Mouse (Mus musculus) retina, postnatal 7 days (tissue): Measurements from ENCODE around the gene Hhat.

ENCODE experiments used
- DNase-seq: peaks from one replicate; pipeline ENCODE4 v3.0.0-alpha.2; 2012; ENCODE audit warnings: low read depth, low spot score

Hhat gene

DNA sequence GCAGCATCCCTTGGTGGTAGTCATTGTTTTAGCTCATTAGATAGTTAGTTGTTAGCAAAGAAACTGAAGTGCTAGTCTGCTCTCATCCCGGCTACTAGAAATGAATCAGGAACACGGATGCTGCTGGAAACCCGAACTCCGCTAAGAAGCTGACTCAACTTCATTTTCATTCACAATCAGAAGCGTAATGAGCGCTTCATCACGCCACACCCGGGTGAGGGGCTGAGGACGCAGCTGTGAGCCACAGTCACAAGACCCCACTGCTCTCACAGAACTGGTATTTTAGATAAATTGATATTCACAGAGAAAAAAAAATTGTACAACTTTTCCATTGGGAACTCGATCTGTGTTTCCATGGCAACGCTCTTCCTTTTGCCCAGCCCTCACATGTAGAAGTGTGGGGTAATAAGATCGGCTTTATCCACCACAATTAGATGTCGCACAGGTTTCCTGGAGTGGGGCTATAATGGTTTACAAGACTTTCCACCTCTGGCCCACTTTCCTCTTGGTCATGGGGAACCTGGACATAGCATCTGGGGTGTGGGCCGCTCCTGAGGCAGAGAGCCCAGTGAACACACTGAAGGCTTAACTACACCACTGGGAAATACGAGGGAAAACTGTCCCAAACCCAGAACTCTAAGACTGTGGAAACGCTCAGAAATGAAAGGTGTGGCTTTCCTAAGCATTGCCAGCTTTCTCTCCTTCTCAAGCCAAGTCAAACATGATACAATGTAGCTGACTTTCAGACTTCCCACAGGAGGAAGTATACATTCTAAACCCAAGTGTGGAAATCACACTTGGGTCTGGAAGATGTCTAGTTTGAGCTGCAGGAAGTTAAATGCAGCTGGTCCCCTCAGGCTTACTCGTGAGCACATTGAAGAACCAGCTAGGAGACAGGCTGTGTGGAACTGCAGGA is 14.3 kb upstream of the Hhat start:
- DNase-seq: no peak

DNA sequence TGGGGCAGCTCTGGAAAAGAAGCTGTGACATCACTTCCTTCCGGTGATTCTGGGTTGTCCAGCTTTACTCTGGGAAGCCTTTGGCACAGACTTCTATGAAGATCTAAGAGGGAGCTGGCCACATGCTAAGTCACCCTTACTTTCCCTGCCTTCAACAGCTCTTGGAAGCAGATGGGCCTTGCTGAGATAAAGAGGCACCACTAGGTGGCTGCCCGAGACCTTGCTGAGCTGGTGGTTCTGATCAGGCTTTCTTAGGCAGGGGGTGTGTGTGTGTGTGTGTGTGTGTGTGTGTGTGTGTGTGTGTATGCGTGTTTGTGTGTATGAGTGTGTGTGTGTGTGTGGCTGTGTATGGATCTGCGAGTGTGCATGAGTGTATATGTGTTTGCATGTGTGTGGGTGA is 13.4 kb upstream of the Hhat start:
- DNase-seq: peak; percentile 40

DNA sequence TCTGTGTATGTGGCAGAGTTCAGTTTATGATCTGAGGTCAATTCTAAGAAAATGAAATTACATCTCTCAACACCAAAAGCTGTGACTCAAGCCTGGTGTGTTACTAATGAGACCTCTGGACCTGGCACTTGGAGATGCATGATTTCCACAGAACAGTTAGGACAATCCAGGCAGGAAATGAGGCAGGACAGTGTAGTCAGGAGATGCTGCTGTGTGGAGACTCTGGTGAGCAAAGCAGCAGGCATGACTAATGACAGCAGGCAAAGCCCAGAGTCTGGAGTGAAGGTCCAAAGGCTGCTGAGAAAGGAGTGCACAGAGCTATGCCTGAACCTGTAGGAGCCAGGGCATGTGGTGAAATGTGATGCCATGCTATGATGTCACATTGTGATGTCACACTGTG is 10.2 kb upstream of the Hhat start:
- DNase-seq: no peak

DNA sequence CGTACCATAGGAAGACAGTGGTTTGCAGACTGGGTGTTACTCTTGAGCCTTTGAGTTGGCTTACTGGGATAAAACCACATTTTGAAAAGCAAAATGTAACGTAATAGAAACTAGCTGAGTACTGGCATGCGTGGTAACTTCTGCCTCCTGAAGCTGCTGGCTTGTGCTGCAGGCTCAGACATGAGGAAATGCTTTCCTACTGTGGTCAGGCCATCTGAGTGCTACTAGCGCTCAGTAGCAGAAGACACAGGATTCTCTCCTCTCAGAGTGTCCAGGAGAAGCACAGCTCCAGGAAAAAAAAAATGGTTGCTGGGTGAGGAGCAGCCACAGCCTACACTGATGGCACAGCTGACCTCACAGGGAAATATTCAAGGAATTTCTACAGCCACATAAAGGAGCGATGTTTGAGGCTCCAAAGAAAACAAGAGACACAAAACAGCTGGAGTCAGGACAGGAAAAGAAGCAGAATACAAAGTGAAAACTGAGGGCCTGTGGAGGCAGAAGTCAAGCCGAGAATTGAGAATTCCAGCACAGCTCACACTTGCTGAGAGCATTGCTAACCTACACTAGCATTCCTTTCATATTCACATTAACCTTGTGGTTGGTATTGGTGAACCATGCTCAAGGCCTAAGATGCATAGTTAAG is 8.0 kb upstream of the Hhat start:
- no peak for DNase-seq

DNA sequence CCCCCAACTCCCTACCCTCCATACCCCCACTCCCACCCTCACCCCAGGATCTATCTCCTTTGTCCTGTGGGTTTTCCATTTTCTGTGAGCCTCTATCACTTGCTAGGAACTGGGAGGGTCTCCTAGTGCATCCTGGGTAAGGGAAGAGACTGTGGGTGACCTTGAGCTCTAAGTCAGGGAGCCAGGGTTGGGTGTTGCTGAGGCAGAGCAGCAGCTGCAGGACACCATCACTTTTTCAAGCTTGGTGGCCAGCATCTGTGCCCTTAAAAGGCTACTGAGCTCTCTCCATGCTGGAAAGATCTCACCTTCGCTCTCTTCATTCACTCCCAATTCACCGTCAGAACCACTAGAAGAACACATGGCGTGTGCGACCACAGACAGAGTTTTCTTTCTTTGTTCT is 7.2 kb upstream of the Hhat start:
- no peak for DNase-seq

DNA sequence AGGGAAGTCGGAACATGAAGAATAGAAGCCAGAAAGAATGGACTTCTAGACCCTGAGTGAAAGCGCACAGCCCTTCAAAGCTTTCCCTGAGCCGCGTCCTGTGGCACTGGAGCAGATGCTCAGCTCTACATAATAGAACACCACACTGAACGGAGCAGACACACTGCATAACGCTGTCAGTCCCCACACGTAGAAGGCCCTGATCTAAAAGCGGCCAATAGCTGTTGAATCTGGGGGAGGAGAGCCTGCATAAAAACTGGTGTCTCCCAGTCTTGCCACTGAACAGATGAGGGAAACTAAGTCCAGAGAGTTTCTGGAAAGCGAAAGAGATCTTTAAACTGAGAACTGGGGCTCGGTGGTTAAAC is 911 bp downstream of the Hhat start:
- no peak for DNase-seq

DNA sequence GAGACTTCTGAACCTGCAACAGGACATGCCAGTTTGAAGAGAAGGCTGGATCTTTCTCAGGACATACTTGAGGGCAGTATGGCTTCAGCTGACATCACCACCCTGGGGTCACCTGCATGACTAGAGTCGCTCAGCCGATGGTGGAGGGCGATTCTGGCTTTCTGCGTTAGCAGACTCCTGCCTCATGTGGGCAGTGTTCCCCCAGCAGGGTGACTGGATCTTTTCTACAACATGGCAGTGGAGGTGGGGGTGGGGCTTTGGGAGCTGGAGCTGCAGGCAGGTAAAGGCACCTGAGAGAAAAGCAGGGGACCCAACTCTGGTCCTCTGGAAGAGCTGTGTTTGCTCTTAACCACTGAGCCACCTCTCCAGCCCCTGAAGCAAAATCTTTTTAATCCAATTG is 5.5 kb downstream of the Hhat start:
- DNase-seq: no peak

DNA sequence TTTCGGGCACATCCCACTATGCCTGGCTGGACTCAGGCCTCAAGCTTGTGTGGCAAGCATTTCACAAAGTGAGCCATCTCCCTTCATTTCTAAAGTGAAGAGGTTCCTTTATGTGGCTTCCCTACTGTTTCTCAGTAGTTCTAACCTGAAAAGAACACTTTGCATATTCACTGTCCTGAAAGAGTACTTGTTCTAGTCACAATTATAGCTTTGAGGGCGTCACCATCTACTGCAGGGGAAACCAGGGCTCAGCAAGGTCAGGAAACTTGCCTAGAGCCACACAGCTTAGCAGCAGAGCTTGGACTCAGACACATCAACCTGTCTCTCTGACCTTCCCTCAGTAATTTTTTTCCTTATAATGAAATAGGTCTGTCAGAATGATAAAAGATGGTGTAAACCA is 6.5 kb downstream of the Hhat start:
- no peak for DNase-seq

DNA sequence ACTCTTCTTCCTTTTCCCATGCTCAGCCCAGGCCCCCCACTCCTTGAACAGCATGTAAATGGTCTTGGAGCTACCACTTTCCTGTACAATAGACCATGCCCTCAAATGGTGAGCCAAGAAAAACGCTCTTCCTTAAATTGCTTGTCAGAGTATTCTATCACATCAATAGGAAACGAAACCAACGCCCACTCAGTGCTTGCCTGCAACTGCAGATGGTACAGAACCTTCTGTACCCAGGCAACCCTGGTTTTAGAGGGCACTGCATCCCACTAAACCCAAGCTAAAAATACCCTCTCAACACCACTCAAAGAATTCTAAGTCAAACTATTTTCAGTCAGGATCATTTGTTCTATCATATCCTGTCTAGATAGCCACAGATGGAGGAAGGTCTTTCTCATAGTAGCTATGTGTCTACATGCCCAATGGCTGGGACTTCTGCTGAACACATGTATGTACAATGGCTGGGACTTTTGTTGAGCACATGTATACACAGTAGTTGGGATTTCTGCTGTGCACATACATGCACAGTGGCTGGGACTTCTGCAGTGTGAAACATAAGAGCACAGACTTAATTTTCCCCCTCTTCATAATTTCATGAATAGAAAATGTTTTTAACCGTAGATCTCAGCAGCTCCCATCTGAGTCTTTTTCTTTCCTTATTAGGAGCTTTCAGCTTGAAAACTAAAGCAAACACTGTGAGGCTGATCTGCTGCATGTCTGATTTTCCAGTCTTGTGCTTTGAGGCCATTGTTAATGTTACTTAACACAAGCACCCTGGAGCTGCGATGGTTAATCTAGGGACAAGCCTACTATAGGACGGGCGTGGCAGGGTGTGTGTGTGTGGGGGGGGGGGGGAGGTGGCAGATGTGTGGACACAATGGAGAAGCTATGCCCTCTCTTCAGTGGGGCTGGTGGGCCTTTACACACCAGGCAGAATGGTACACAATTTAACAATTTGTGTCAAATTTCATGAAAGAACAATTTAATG is 7.8 kb downstream of the Hhat start:
- no peak for DNase-seq

DNA sequence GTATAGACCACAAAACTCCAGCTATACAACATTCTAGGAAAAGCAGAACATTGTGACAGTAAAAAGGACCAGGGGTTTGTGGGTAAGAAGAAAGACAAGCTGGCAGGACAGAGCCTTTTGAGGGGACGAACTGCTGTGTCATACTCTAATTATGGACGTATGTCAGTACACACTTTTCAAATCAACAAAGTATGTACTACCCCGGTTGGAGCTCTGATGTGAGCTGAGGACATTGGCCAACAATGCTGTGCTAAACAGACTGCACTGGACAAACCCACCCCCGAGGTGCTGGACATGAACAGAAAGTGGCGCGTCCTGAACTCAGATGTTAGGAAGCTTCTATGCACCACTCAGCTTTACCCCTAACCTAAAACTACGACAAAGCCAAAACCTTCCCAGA is 14.3 kb downstream of the Hhat start:
- DNase-seq: no peak

DNA sequence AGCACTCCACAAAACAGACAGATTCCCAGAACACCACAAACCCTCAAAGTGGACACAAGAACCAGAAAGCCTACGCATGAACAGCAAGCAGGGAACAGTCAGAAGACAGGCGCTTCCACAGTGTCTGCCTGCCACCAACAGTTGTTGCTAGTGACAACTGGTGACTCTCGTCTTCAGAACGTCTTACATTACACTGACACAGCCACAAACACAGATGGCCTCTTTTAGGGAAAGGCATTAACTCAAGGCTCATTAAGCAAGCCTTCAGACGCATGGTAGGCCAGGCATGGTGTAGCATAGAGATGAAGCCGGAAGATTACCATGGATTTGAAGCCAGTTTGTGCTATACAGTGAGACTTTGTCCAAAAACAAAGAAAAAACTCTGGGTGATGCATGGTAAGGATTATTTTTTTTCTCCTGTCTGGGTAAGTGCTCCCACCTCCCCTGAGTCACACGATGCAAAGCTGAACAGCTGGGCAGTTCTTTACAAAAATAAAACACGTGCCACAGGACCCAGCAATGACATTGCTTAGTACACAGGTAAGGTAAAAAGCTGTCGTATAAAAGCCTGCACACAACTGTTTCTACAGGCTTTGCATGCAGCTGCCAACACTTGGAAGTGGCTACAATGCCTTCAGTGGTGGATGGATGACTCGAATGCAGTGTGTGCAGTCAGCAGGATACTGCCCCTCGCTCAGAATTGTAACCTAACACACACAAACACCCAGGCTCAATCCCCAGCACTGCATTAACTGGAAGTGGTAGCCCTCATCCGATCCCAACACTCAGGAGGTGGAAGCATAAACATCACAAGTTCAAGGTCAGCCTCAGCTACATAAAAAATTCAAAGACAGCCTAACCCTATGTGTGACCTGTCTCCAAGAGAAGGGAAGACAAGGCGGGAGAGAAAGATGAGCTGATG is 15.1 kb downstream of the Hhat start:
- DNase-seq: no peak

DNA sequence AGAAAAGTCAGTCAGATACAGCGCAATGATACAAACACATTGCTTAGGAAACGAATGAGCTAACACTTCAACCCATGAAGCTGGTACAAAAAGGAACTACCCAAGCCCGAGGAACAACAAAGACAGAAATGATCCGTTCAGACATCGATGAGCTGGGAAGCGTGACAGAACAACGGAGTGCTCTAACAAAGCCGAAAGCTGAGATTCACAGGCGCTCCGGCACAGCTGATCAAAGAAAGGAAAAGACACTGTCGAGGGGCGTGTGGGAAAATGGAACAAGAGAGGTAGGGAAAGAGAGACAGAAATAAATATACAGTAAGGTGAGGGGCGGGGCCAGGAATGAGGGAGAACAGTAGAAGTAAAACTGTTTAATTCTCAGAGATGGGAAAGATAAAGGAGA is 15.8 kb downstream of the Hhat start:
- DNase-seq: no peak

DNA sequence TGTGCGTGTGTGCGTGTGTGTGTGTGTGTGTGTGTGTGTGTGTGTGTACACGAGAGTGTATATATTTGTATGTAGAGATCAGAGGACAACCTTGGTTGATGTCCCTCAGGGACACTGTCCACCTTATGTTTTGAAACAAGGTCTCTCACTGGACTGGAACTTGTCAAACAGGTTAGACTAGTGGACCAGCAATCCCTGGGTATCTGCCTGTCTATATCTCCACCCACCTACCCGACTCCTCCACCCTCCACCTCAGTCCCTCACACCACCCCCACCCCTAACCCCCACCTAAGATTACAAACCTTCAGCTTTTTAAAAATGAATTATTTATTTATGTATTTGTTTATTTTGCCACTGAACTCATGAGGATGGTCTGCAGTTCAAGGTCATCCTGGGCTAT is 16.8 kb downstream of the Hhat start:
- no peak for DNase-seq

DNA sequence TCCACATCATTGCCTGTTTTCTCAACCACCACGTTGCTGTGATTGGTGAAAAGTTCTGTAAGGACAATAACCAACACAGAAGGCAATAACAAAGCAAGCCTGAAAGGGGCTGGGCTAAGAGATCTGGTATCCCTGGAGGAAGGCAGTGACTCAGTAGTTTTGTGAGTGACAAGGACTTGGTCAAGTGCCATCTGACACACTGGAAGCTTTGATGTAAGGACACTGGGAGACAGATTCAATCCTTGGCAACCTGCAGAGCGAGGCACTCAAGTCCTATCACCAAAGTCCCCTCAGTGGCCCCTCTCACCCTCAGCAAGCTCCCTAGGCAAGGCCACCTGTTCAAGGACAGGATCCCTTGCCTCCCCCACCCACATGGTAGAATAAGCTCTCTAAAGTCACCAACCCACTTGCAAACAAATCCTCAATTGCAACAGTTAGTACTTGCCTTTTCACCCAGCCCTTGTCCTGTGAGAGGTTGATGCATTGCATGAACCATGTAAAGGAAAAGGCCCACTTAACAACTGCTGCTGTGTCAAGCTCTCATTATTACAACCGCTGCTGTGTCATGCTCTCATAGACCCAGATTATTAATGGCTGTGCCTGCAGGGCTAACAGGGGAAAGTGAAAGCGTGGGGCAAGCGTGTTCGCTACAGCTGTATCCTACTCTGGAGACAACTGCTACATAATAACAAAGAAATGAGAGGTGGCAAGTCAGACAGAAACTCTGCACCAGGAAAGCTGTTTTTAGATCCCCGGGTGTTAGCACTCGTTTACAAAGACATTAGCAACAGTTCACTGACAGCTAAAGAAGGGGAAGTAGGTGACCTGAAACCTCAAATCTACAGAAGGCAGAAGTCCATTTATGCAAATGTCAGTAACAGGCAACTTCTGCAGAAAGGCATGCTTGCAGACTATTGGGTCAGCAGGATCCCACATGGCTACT is 18.1 kb downstream of the Hhat start:
- DNase-seq: no peak

DNA sequence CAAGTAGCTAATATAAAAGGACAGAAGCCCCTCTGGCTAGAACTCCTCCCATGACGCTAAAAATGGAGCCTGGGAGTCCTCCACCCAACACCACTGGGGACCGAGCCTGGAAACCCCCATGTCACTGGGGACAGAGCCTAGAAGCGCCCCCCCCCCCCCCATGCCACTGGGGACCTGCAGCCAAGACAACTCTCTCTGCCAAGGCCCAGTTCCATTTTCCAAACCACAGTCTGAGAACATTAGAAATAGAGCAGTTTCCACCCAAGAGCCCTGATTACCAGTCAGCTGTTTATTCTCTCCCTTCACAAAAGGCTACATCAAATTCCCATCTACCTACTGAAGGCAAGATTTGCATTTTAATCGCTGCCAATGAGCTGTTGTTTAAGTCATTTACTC is 21.0 kb downstream of the Hhat start:
- DNase-seq: no peak

DNA sequence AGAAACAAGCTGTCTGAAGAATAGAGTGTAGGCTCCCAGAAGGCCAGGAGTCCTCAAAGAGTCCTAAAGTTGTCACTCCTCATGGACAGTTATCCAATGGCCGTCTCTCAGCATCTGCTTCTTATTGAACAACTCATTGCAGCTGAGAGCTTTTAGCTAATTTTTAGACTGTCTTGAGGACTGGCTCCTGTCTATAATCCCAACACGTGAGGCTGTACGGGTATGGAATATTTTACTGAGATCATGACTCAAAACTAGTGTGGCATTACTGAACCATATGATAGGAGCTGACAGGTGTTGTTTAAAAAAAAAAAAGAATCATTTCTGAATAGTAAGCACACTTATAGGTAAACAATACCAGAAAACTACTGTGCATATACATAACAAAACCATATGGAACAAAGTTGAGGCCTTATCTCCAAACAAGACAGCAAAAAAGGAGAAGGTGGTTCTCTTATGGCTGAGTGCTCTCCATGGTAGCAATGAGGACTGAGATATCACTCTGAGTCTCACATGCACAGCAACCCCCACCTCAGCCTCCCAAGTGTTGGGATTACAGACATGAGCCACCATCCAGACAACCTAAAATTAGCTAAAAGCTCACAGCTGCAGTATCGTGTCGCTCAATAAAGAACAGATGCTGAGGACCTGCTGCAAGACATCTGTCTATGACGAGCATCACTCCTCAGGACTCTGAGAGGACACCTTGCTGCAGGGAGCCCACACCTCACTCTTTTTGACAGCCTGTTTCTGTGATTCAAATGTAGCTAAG is 21.6 kb downstream of the Hhat start:
- no peak for DNase-seq

DNA sequence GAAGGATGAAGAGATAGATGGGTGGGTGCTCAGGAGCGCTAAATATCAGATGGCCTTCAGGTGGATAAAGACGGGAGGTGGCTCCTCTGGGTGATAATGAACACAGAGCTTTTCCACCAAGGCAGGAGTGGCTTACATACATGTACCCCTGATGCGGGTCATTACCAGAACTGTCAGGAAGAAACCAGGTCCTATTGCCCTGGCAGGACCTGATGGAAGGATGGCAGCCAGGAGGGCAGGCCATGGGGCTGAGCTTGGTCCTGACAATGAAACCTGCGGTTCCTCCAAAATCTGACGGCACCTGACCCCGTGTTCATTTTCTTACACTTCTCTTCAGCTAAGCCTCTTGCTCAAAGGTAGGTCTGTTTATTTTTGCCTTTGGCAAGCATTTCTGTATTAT is 24.8 kb downstream of the Hhat start:
- no peak for DNase-seq

DNA sequence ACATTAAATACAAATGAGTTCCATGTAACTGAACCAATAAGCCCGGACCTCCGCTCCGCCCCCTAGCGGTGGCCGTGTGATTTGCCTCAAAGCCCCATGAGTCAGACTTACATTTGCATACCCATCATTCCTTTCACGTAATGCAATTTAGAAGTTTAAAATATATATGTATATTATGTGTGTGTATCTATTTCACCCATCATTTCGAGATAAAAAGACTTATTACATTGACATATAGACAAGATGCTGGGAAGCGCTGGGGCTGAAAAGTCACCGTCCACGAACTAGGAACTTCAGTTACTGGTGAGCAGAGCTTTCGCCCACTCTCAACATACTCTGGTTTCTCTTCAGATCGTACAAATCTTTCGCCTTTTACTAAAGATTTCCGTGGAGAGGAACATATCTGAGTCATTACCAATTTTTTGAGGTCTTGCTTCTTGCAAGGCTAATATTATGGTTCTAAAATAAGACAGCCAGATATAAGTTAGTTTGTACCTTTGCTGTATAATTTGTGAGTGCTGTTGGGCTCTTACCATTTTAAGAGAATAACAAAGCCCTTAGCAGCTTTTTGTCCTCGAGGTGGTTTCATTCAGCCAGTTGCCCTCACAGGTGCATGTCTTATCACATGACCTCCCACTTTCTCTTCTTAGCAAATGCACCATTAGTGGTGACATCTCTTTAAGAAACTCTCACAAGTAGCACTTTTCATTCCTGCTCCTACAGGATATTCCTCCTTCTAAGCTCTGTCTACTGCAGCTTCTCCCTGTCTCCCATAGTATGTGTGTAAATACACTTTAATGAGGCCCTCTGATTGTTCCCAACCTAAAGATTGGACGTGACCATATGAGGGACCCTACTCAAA is 25.6 kb downstream of the Hhat start:
- no peak for DNase-seq
